Mouse (Mus musculus) liver, embryonic 13.5 days (tissue): ENCODE measurements around the gene Cdkn2a. TPM values are rescaled to one million over a fixed set of nuclear protein-coding genes. Genes with fewer than 3 reads are reported as not detected.

Experiments used
- ATAC-seq: fragments of 200-750 bp; cut with Nextera tagmentation; 2 replicates; pipeline ENCODE4 v1.8.0; 2017; ENCODE audit warnings: low read depth, mild to moderate bottlenecking, moderate number of reproducible peaks, moderate library complexity
- DNase-seq: peaks from one replicate; pipeline ENCODE4 v3.0.0; 2022
- H3K27ac ChIP-seq: fragments of 300-500 bp; sonication (generic); 2 replicates; pipeline ENCODE4 v1.5.1; 2015; ENCODE audit warnings: moderate library complexity, mild to moderate bottlenecking, inconsistent platforms
- H3K27me3 ChIP-seq: fragments of 300-500 bp; sonication (generic); 2 replicates; pipeline ENCODE4 v1.6.1; 2015; ENCODE audit warnings: mild to moderate bottlenecking, inconsistent platforms
- H3K36me3 ChIP-seq: fragments of 300-500 bp; sonication (generic); 2 replicates; pipeline ENCODE4 v1.6.1; 2015; ENCODE audit warnings: mild to moderate bottlenecking, inconsistent platforms
- H3K4me1 ChIP-seq: fragments of 300-500 bp; sonication (generic); replicated peaks from 2 replicates; pipeline ENCODE4 v1.6.1; 2015; ENCODE audit warnings: inconsistent platforms
- H3K4me2 ChIP-seq: fragments of 300-500 bp; sonication (generic); 2 replicates; pipeline ENCODE4 v1.6.1; 2015; ENCODE audit warnings: inconsistent platforms, mild to moderate bottlenecking, moderate library complexity
- H3K4me3 ChIP-seq: fragments of 300-500 bp; sonication (generic); replicated peaks from 2 replicates; pipeline ENCODE4 v1.5.1; 2015; ENCODE audit warnings: mild to moderate bottlenecking, inconsistent platforms
- H3K9ac ChIP-seq: fragments of 300-500 bp; sonication (generic); 2 replicates; pipeline ENCODE4 v1.6.1; 2015; ENCODE audit warnings: mild to moderate bottlenecking, inconsistent platforms
- H3K9me3 ChIP-seq: fragments of 300-500 bp; sonication (generic); replicated peaks from 2 replicates; pipeline ENCODE4 v1.6.1; 2016; ENCODE audit warnings: inconsistent platforms
- WGBS: fragments of 180-500 bp; shearing (Covaris S2); methylation state at CpG from one replicate; pipeline ENCODE4 v1.1.7; 2015; ENCODE audit not compliant: insufficient replicate concordance; 5-methylcytosine and 5-hydroxymethylcytosine counted together
- polyA plus RNA-seq: library from polyadenylated mRNA; unstranded; fragments of >200 nt; fragmentation: Nextera tagmentation; extraction: Ambion mirVana; gene quantifications from 2 replicates; pipeline ENCODE4 v1.2.1, GENCODE M21; 2015

The Cdkn2a gene
- not detected in 2 replicates for polyA plus RNA-seq

- no peak within 1 kb of the TSS for H3K9ac ChIP-seq
- no peaks in the 10 kb centered on the region for H3K9me3 ChIP-seq
- H3K36me3 ChIP-seq: no peaks in the 10 kb centered on the region
- H3K4me2 ChIP-seq: peak within 1 kb of the TSS; percentile 74
- DNase-seq (no peak), ATAC-seq (peak; percentile 36; the same call in 1 of the 2 replicates)
- H3K27me3 ChIP-seq: peaks cover 89% of the 10 kb centered on the region
- no peak within 1 kb of the TSS for H3K27ac ChIP-seq
- under 1% methylated on average over 113 of the region's 117 CpGs for WGBS
- peaks cover 12% of the 10 kb centered on the region; the same call in 1 of the 2 replicates for H3K4me1 ChIP-seq
- peak within 1 kb of the TSS; percentile 65 for H3K4me3 ChIP-seq
These were observed at the start of gene Cdkn2a for GRCm38 (mm10) chr4:89294486-89295440. Gene Cdkn2a, minus strand, starts transcription at chr4:89294653.

- DNase-seq: no peak
- peaks cover 15% of the 10 kb centered on the region for H3K4me1 ChIP-seq
- no peaks in the 10 kb centered on the region for H3K9me3 ChIP-seq
- ATAC-seq: no peak
- no peak overlapping the region for H3K9ac ChIP-seq
- H3K27me3 ChIP-seq: peaks cover 47% of the 10 kb centered on the region
- no peak overlapping the region for H3K4me3 ChIP-seq
- WGBS: 10% methylated on average over 13 of the region's 13 CpGs
- H3K4me2 ChIP-seq: no peak overlapping the region
- H3K36me3 ChIP-seq: no peaks in the 10 kb centered on the region
- H3K27ac ChIP-seq: no peak overlapping the region
These were observed 19.0 kb upstream of the Cdkn2a start for GRCm38 (mm10) chr4:89313461-89313860.

- Histone ChIP-seq H3K27ac (no peak within 1 kb of the TSS), H3K9me3 (no peaks in the 10 kb centered on the region), H3K4me3 (peak within 1 kb of the TSS; percentile 68), H3K4me2 (peak within 1 kb of the TSS; percentile 96), H3K9ac (peak within 1 kb of the TSS; percentile 54), H3K4me1 (peaks cover 15% of the 10 kb centered on the region), H3K27me3 (peaks cover 75% of the 10 kb centered on the region), H3K36me3 (no peaks in the 10 kb centered on the region)
- DNase-seq (peak; percentile 81), ATAC-seq (peak; percentile 93)
- WGBS: under 1% methylated on average over 61 of the region's 61 CpGs
These were observed 16.2 kb upstream of the Cdkn2a start, which contains the start of gene Cdkn2b for GRCm38 (mm10) chr4:89310491-89311254. Gene Cdkn2b, minus strand, starts transcription at chr4:89311039.

GRCm38 (mm10) chr4:89309996-89310395, 15.5 kb upstream of the Cdkn2a start:
- peak overlapping the region; percentile 68 for H3K4me3 ChIP-seq
- 4% methylated on average over 11 of the region's 11 CpGs for WGBS

GRCm38 (mm10) chr4:89308001-89308400, 13.5 kb upstream of the Cdkn2a start:
- ATAC-seq (no peak), DNase-seq (no peak)
- Histone ChIP-seq H3K4me1 (peaks cover 15% of the 10 kb centered on the region), H3K9ac (no peak overlapping the region), H3K4me2 (no peak overlapping the region), H3K27me3 (peaks cover 94% of the 10 kb centered on the region), H3K4me3 (no peak overlapping the region), H3K36me3 (no peaks in the 10 kb centered on the region), H3K9me3 (no peaks in the 10 kb centered on the region), H3K27ac (no peak overlapping the region)
- 16% methylated on average over 3 of the region's 3 CpGs for WGBS

More at GRCm38 (mm10) chr4:89309996-89310395, 15.5 kb upstream of the Cdkn2a start:
- H3K4me2 ChIP-seq: peak overlapping the region; percentile 96
- no peak overlapping the region for H3K9ac ChIP-seq
- peaks cover 15% of the 10 kb centered on the region for H3K4me1 ChIP-seq
- H3K9me3 ChIP-seq: no peaks in the 10 kb centered on the region
- H3K27ac ChIP-seq: no peak overlapping the region
- peaks cover 82% of the 10 kb centered on the region for H3K27me3 ChIP-seq
- DNase-seq (no peak), ATAC-seq (no peak)
- H3K36me3 ChIP-seq: no peaks in the 10 kb centered on the region

- Histone ChIP-seq H3K4me1 (peaks cover 15% of the 10 kb centered on the region), H3K9me3 (no peaks in the 10 kb centered on the region), H3K4me2 (no peak overlapping the region), H3K27ac (no peak overlapping the region), H3K27me3 (peaks cover 96% of the 10 kb centered on the region), H3K36me3 (no peaks in the 10 kb centered on the region), H3K9ac (no peak overlapping the region), H3K4me3 (no peak overlapping the region)
- ATAC-seq (no peak), DNase-seq (no peak)
- 3% methylated on average over 25 of the region's 25 CpGs for WGBS
These were observed 12.4 kb upstream of the Cdkn2a start for GRCm38 (mm10) chr4:89306798-89307365.

GRCm38 (mm10) chr4:89305691-89306090, 11.2 kb upstream of the Cdkn2a start:
- no peak overlapping the region for H3K27ac ChIP-seq
- WGBS: 5% methylated on average over 3 of the region's 3 CpGs
- no peak overlapping the region for H3K4me3 ChIP-seq
- peaks cover 92% of the 10 kb centered on the region for H3K27me3 ChIP-seq
- no peaks in the 10 kb centered on the region for H3K9me3 ChIP-seq
- H3K36me3 ChIP-seq: no peaks in the 10 kb centered on the region
- no peak overlapping the region for H3K9ac ChIP-seq
- H3K4me2 ChIP-seq: no peak overlapping the region
- ATAC-seq: no peak
- H3K4me1 ChIP-seq: peaks cover 8% of the 10 kb centered on the region
- no peak for DNase-seq

- DNase-seq: no peak
- H3K4me3 ChIP-seq: no peak overlapping the region
- no peaks in the 10 kb centered on the region for H3K4me1 ChIP-seq
- no peak overlapping the region for H3K4me2 ChIP-seq
- no peaks in the 10 kb centered on the region for H3K9me3 ChIP-seq
- no peak overlapping the region for H3K27ac ChIP-seq
- no peak for ATAC-seq
- WGBS: 3% methylated on average over 14 of the region's 14 CpGs
- peaks cover 91% of the 10 kb centered on the region for H3K27me3 ChIP-seq
- H3K9ac ChIP-seq: no peak overlapping the region
- no peaks in the 10 kb centered on the region for H3K36me3 ChIP-seq
These were observed 9.0 kb upstream of the Cdkn2a start for GRCm38 (mm10) chr4:89303281-89303995.

GRCm38 (mm10) chr4:89302129-89302528, 7.7 kb upstream of the Cdkn2a start:
- Histone ChIP-seq H3K36me3 (no peaks in the 10 kb centered on the region), H3K4me1 (no peaks in the 10 kb centered on the region), H3K4me3 (no peak overlapping the region), H3K27ac (no peak overlapping the region), H3K4me2 (no peak overlapping the region), H3K27me3 (peaks cover 88% of the 10 kb centered on the region), H3K9me3 (no peaks in the 10 kb centered on the region), H3K9ac (no peak overlapping the region)
- DNase-seq (no peak), ATAC-seq (no peak)
- WGBS: 0% methylated on average over 1 of the region's 1 CpGs

GRCm38 (mm10) chr4:89299721-89300120, 5.3 kb upstream of the Cdkn2a start:
- Histone ChIP-seq H3K9me3 (no peaks in the 10 kb centered on the region), H3K4me3 (no peak overlapping the region), H3K27ac (no peak overlapping the region), H3K27me3 (peaks cover 88% of the 10 kb centered on the region), H3K36me3 (no peaks in the 10 kb centered on the region), H3K4me2 (no peak overlapping the region), H3K4me1 (peaks cover 4% of the 10 kb centered on the region; the same call in 1 of the 2 replicates), H3K9ac (no peak overlapping the region)
- WGBS: 1% methylated on average over 2 of the region's 2 CpGs
- DNase-seq: no peak
- no peak for ATAC-seq
